Mouse (Mus musculus): ENCODE data around the gene Krt36. TPM values are rescaled to one million over a fixed set of nuclear protein-coding genes. Genes with fewer than 3 reads are reported as not detected.

The Krt36 gene
- polyA plus RNA-seq, 1 experiment: not detected

GRCm38 (mm10) chr11:100139391-100139790 is 34.0 kb upstream of the Krt36 start:
- WGBS: 83% methylated on average over 2 of the region's 2 CpGs
- TF ChIP-seq CTCF (IDR thresholded peaks at IDR 0.05; ENCODE audit: extremely low read depth, insufficient read depth, insufficient read length, insufficient replicate concordance): no peak
- no peak for DNase-seq (ENCODE audit: low read depth in 1 of 2, low spot score in 2 of 2)
- Histone ChIP-seq H3K4me1 (ENCODE audit: control insufficient read depth, insufficient read depth, insufficient read length) (no peaks in the 10 kb centered on the region), H3K27ac (ENCODE audit: insufficient read depth, low read length) (no peak overlapping the region), H3K4me3 (ENCODE audit: extremely low read depth, insufficient read depth, insufficient read length) (no peak overlapping the region), H3K36me3 (ENCODE audit: control insufficient read depth, insufficient read depth, low read length) (no peaks in the 10 kb centered on the region), H3K27me3 (ENCODE audit: control insufficient read depth, insufficient read depth, low read length) (no peaks in the 10 kb centered on the region)

GRCm38 (mm10) chr11:100138809-100139208 is 33.4 kb upstream of the Krt36 start:
- H3K4me1 ChIP-seq (ENCODE audit: control insufficient read depth, insufficient read depth, insufficient read length): no peaks in the 10 kb centered on the region
- no peak overlapping the region for H3K27ac ChIP-seq (ENCODE audit: insufficient read depth, low read length)
- WGBS: 80% methylated on average over 7 of the region's 7 CpGs
- TF ChIP-seq CTCF (IDR thresholded peaks at IDR 0.05; ENCODE audit: extremely low read depth, insufficient read depth, insufficient read length, insufficient replicate concordance) (no peak), POLR2A (IDR thresholded peaks at IDR 0.05; ENCODE audit: low read depth, low read length) (no peak)
- no peaks in the 10 kb centered on the region for H3K36me3 ChIP-seq (ENCODE audit: control insufficient read depth, insufficient read depth, low read length)
- no peak for DNase-seq (ENCODE audit: low read depth in 1 of 2, low spot score in 2 of 2)
- no peak overlapping the region for H3K4me3 ChIP-seq (ENCODE audit: extremely low read depth, insufficient read depth, insufficient read length)
- no peaks in the 10 kb centered on the region for H3K27me3 ChIP-seq (ENCODE audit: control insufficient read depth, insufficient read depth, low read length)

GRCm38 (mm10) chr11:100137693-100138092 is 32.3 kb upstream of the Krt36 start:
- Histone ChIP-seq H3K4me3 (ENCODE audit: extremely low read depth, insufficient read depth, insufficient read length) (no peak overlapping the region), H3K4me1 (ENCODE audit: control insufficient read depth, insufficient read depth, insufficient read length) (no peaks in the 10 kb centered on the region), H3K36me3 (ENCODE audit: control insufficient read depth, insufficient read depth, low read length) (no peaks in the 10 kb centered on the region), H3K27me3 (ENCODE audit: control insufficient read depth, insufficient read depth, low read length) (no peaks in the 10 kb centered on the region), H3K27ac (ENCODE audit: insufficient read depth, low read length) (no peak overlapping the region)
- TF ChIP-seq CTCF (IDR thresholded peaks at IDR 0.05; ENCODE audit: extremely low read depth, insufficient read depth, insufficient read length, insufficient replicate concordance): no peak
- no peak for TF ChIP-seq POLR2A (IDR thresholded peaks at IDR 0.05; ENCODE audit: low read depth, low read length)
- no peak for DNase-seq (ENCODE audit: low read depth in 1 of 2, low spot score in 2 of 2)
- WGBS: 72% methylated on average over 5 of the region's 5 CpGs

- H3K27me3 ChIP-seq (ENCODE audit: control insufficient read depth, insufficient read depth, low read length): no peaks in the 10 kb centered on the region
- 46% methylated on average over 5 of the region's 5 CpGs for WGBS
- DNase-seq (ENCODE audit: low read depth in 1 of 2, low spot score in 2 of 2): no peak
- no peak overlapping the region for H3K27ac ChIP-seq (ENCODE audit: insufficient read depth, low read length)
- no peak overlapping the region for H3K4me3 ChIP-seq (ENCODE audit: extremely low read depth, insufficient read depth, insufficient read length)
- H3K4me1 ChIP-seq (ENCODE audit: control insufficient read depth, insufficient read depth, insufficient read length): no peaks in the 10 kb centered on the region
- TF ChIP-seq POLR2A (IDR thresholded peaks at IDR 0.05; ENCODE audit: low read depth, low read length) (no peak), CTCF (IDR thresholded peaks at IDR 0.05; ENCODE audit: extremely low read depth, insufficient read depth, insufficient read length, insufficient replicate concordance) (no peak)
- no peaks in the 10 kb centered on the region for H3K36me3 ChIP-seq (ENCODE audit: control insufficient read depth, insufficient read depth, low read length)
These were observed 31.1 kb upstream of the Krt36 start for GRCm38 (mm10) chr11:100136559-100136958.

GRCm38 (mm10) chr11:100135731-100136130 is 30.3 kb upstream of the Krt36 start, which contains the start of gene Krt15:
Krt15 (minus strand) TSS chr11:100135928.
- TF ChIP-seq POLR2A (IDR thresholded peaks at IDR 0.05; ENCODE audit: low read depth, low read length): no peak
- TF ChIP-seq CTCF (IDR thresholded peaks at IDR 0.05; ENCODE audit: extremely low read depth, insufficient read depth, insufficient read length, insufficient replicate concordance): no peak
- Histone ChIP-seq H3K4me1 (ENCODE audit: control insufficient read depth, insufficient read depth, insufficient read length) (no peaks in the 10 kb centered on the region), H3K4me3 (ENCODE audit: extremely low read depth, insufficient read depth, insufficient read length) (no peak within 1 kb of the TSS), H3K27ac (ENCODE audit: insufficient read depth, low read length) (no peak within 1 kb of the TSS), H3K27me3 (ENCODE audit: control insufficient read depth, insufficient read depth, low read length) (no peaks in the 10 kb centered on the region), H3K36me3 (ENCODE audit: control insufficient read depth, insufficient read depth, low read length) (no peaks in the 10 kb centered on the region)
- WGBS: 65% methylated on average over 7 of the region's 7 CpGs
- DNase-seq (ENCODE audit: low read depth in 1 of 2, low spot score in 2 of 2): no peak

GRCm38 (mm10) chr11:100124901-100125300 is 19.5 kb upstream of the Krt36 start:
- H3K27me3 ChIP-seq (ENCODE audit: control insufficient read depth, insufficient read depth, low read length): no peaks in the 10 kb centered on the region
- WGBS: 82% methylated on average over 7 of the region's 7 CpGs
- H3K4me1 ChIP-seq (ENCODE audit: control insufficient read depth, insufficient read depth, insufficient read length): no peaks in the 10 kb centered on the region
- H3K36me3 ChIP-seq (ENCODE audit: control insufficient read depth, insufficient read depth, low read length): no peaks in the 10 kb centered on the region
- no peak overlapping the region for H3K27ac ChIP-seq (ENCODE audit: insufficient read depth, low read length)
- TF ChIP-seq CTCF (IDR thresholded peaks at IDR 0.05; ENCODE audit: extremely low read depth, insufficient read depth, insufficient read length, insufficient replicate concordance): no peak
- TF ChIP-seq POLR2A (IDR thresholded peaks at IDR 0.05; ENCODE audit: low read depth, low read length): no peak
- H3K4me3 ChIP-seq (ENCODE audit: extremely low read depth, insufficient read depth, insufficient read length): no peak overlapping the region
- DNase-seq (ENCODE audit: low read depth in 1 of 2, low spot score in 2 of 2): no peak

- no peak within 1 kb of the TSS for H3K27ac ChIP-seq (ENCODE audit: insufficient read depth, low read length)
- no peak for TF ChIP-seq CTCF (IDR thresholded peaks at IDR 0.05; ENCODE audit: extremely low read depth, insufficient read depth, insufficient read length, insufficient replicate concordance)
- no peak for TF ChIP-seq POLR2A (IDR thresholded peaks at IDR 0.05; ENCODE audit: low read depth, low read length)
- 56% methylated on average over 3 of the region's 3 CpGs for WGBS
- no peak for DNase-seq (ENCODE audit: low read depth in 1 of 2, low spot score in 2 of 2)
- H3K36me3 ChIP-seq (ENCODE audit: control insufficient read depth, insufficient read depth, low read length): no peaks in the 10 kb centered on the region
- H3K4me3 ChIP-seq (ENCODE audit: extremely low read depth, insufficient read depth, insufficient read length): no peak within 1 kb of the TSS
- H3K27me3 ChIP-seq (ENCODE audit: control insufficient read depth, insufficient read depth, low read length): no peaks in the 10 kb centered on the region
- no peaks in the 10 kb centered on the region for H3K4me1 ChIP-seq (ENCODE audit: control insufficient read depth, insufficient read depth, insufficient read length)
These were observed 16.0 kb upstream of the Krt36 start, which contains the start of gene Krt13 for GRCm38 (mm10) chr11:100121466-100121865. Krt13 (minus strand) TSS chr11:100121566.
